Mouse (Mus musculus) ES-Bruce4 (cell line): ENCODE measurements around the gene Sfxn4.

ENCODE experiments used
- CTCF ChIP-seq: IDR thresholded peaks from one replicate; pipeline ENCODE4 v1.8.1; 2011; ENCODE audit warnings: low read depth, low read length
- POLR2A ChIP-seq: IDR thresholded peaks from one replicate; pipeline ENCODE4 v1.8.1; 2011; ENCODE audit warnings: low read length; ENCODE audit not compliant: insufficient read depth

DNA sequence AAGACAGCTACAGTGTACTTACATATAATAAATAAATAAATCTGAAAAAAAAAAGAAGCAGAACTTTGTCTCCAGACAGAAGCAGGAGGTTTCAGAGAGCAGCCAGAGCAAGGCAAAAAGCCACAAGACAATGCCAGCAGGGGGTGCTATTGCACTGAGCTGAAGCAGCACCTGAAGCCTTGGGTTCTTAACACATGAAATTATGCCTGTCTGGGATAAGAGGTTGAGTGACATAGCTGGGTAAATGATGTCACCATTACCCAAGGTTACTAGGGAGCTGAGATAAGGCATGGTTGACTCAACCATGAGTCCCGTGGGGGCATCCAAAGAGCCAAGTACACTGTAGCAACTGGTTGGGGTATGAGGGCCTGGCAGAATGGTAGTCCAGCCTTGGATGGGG is 23.5 kb downstream of the Sfxn4 start:
- peak; percentile 78 for TF ChIP-seq CTCF
- no peak for TF ChIP-seq POLR2A
